Mouse (Mus musculus): ENCODE measurements at regions not wholly inside any gene's neighbourhood (a gene's known extent, or its start where the extent isn't known, plus 50 kb on each side); places are given as distances from the start of the nearest gene placed in this dataset.

DNA sequence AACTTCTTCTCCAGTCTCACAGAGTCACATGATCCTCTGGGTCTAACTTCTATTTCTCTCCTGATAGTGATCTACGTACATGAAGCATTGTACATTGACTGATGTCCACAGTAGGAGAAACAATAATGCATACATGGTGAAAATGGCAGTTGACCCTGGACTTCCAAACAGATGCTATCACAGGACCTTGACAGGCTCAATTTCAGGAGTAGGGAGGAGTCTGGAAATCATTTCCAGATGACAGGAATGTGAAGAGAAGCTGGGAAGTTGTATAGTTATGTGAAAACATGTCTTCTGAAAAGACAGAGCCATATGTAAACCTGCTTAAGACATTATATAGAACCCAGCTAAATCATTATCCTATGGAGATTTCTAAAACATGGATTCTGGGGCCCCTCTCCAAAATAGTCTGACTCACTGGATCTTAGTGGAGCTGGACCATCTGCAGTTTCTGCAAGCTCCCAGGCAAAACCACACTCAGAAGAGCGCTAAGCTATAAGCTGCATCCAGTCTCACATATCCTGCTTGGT is 322.3 kb upstream of the Ldb2 start:
- no peak for DNase-seq (ENCODE audit: low spot score)

DNA sequence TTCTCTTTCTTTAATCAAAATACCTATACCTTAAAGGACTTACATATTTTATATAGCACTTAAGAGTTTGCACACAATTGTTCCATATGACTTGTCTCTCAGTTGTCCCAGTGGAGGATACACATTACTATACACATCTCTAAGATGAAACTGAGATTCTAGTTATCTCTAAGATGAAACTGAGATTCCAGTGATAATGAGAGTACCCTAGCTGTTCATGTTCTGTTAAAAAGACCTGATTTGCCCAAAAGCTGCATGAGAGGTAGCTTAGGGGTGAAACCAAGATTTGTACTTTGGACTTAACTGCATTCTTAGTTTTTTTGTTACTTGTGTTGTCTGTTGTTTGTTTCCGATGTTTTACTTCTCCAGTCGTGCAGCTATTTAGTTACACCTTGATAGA is 320.3 kb upstream of the Ldb2 start:
- no peak for DNase-seq (ENCODE audit: low spot score)

DNA sequence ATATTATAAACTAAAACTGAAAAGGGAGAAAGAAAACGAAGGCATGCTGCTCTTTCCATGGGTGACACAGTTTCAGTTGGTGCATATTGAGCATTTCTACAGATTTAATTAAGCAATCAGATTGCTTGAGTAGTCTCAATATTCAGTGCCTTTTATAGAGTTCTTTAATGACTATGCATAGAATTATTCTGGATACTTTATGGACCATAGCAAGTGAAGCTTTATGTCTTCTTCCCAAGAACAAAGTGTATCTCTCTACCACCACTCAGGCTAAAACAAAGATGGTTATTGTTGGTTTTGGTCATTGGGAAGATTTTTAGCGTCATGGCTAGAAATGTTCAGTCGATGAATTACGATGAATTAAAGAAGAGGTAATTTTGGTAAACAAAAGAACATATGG is 311.8 kb upstream of the Ldb2 start:
- DNase-seq (ENCODE audit: low spot score): no peak

DNA sequence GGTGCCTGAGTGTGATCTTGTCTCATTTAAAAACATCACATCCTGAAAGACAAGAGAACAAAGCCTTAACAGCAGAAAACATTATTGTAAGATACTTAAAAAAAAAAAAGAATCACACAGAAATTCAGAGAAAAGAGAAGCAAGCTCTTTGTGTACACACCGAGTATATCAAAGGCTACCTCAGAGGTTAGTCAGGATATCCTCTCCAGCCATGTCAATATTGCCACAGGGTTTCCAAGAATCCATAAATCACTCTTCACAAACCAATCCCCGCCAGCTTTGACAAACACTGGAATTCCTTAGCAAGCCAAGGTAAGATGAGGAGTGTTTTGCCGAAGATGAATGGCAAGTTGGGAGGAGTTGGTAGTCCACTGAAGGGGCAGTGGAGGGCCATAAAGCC is 311.3 kb upstream of the Ldb2 start:
- DNase-seq (ENCODE audit: low spot score): no peak

DNA sequence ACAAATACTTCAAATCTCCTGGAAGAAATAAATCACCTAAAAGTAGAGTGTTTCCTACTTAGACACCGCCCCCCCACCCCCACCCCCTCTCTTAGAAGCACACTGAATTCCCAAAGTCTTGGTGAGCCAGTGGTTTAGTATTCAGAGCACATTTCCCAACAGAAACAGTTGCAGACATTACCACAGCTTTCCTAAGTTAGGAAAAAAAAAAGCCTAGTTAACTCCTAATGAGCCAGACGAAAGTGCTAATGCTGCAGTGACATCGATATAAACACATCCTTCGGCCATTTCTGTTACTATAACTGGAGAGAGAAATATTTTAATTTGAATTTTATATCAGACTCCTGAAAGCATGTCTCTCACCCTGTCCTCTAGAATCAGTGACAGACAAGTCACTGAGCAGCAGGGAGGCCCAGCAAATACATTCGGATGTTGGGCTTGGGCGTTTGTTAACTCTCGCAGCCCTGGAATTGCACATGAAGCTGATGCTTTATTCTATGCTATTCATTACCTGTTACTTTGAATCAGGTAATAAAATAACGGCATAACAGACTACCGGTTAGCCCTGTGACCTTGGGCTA is 305.8 kb upstream of the Ldb2 start:
- DNase-seq (ENCODE audit: low spot score): no peak

DNA sequence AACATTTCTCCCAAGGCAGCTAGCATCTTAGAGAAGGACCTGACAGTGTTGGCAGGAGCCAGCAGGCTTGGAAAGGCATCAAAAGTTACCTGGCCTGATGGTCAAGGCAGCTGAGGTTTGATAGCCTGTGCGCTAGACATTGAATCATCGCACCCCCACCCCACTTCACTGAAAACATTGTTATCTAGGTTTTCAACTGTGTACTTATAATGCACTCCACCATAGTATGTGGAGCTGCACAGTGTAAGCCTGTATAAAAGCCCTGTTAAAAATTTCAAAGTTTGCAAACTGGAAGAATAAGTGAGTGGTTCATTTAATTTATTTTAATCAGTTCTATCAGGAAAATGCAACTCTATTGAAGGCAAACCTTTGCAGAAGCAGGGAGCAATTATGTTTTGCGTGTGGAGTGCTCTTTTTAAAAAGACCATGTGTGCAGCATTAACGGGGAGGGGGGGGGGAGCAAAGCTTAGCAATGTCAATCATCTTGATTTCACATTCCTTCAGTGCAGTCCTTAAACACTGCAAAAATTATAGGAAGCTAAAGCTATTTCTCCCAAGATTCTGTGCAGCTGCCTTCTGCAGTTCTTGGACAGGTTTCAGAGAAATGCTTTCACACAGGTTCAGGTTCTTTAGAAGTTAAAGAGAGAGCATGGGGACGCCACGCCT is 304.4 kb upstream of the Ldb2 start:
- no peak for DNase-seq (ENCODE audit: low spot score)

DNA sequence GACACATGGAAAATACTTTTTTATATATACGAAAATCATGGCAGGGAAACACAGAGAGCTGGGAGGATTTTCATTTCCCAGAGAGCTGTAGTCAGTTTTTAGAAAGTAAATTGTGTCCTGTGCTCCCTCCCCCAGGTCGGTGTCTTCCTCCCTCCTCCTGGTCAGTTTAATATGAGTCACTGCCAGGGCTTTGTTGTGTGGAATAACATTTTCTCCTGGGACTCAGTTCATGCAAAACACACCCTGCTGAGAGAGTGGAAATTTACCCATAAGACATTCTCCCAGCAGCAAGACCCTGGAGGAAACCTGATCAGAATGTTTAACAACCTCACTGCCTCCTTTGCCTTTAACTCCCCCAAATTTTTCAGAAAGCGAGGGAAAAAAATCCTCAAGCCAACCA is 303.2 kb upstream of the Ldb2 start:
- DNase-seq (ENCODE audit: low spot score): peak; percentile 60

DNA sequence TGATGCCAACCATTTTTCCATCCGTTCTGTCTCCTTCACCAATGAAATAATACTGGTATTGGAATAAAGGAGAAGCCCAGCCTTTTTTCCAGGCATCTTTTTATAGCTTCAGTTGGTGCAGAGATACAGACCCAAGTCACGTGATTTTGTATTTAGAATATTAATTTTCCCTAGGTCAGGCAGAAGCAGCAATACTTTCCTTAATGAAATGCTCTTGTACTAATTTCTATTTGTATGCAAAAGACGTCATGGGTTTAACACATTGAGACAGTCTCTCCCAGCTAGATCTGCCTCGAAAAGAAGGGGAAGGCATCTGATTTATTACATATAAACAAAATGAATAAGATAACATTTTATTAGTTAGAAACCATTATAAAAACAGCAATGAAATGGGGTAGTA is 302.3 kb upstream of the Ldb2 start:
- no peak for DNase-seq (ENCODE audit: low spot score)

DNA sequence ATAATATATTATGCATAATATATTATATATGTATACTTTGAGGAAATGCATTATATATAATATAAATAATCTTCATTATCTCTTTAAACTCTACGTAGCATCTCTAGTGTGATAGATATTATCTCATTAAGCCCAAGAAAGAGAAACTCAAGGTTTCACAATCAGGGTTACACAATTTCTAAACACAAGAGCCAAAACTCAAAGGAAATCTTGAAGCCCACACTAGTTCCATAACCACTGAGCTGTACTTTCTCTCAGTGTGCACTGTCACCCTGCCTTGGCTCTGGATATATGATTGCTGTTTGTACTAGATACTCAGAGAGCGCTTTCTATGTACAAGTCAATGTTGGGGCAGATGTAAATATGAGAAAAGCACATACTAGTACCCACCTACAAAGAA is 299.6 kb upstream of the Ldb2 start:
- no peak for DNase-seq (ENCODE audit: low spot score)

DNA sequence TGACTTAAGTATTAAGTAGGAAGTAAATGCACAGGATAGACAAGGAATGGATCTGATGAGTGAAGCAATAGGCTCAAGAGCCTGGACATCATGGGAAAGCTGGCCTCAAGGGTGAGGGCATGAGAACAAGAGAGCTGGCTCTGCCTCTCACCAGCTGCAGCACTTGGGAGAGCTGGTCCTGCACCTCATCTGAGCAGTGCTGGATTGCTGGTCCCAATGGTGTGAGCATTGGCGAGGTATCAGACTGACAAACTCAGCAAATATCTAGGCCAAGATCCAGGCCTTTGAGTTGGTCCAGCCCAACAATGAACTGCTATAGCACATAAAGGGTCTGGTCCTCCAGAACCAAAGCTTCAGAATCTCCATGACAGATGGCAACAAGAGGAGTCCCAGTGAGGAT is 298.5 kb upstream of the Ldb2 start:
- peak; percentile 55 for DNase-seq (ENCODE audit: low spot score)

DNA sequence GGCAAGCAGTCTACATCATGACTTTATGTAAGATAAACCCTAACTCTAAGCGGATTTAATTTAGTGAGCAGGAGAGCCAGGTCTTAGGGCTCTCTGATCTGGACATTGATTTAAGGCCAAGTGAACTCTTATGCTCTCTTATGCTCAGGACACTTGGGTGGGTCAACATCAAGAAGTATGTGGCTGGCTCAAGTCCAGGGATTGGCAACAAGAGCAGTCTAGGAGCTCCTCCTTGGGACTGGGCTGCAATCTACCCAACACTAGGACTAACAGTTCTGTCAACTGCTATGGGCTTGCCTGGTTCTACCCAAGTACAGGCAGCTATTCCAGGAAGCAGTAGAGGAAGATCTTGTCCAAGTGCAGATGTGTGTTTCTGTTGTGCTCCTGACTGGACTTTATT is 285.3 kb upstream of the Ldb2 start:
- DNase-seq (ENCODE audit: low spot score): no peak

DNA sequence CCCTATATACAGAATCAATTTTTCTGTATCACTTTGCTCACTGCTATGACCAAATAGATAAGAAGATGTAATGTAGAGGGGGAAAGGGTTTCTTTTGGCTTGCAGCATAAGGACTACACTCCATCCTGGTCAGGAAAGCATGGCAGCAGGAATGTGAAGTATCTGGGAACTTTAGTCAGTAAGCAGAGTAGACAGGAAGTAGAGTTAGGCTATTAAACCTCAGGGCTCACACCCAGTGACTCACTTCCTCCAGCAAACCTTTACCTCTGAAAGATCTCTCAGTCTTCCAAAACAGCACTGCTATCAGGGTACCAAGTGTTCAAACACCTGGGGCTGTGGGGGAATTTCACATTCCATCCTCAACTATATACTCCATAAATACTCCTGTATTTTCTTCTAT is 283.1 kb upstream of the Ldb2 start:
- DNase-seq (ENCODE audit: low spot score): no peak

DNA sequence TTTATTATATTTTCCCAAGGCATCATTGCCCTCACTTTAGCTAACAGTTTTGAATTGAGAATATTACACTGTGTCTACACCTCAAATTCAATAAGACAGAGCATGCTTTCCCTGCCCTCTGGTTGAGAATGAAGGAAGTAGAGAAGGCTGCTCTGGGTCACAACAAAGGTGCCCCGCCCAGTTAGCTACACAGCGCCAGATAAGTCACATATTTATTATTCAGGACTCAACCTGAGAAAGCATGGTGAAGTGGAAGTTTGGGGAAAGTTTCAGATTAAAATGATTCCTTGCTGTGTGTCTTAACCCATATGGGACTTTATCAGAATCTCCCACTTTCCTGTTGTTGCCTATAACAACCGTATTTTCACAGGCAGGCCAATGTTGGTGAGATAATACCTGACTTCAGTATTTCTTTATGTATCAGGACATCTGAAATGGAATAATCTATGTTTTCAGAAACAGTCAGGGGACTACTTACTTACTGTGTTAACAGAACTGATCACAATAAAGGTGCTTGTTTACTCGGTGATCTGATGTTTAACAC is 276.9 kb upstream of the Ldb2 start:
- DNase-seq (ENCODE audit: low spot score): no peak

DNA sequence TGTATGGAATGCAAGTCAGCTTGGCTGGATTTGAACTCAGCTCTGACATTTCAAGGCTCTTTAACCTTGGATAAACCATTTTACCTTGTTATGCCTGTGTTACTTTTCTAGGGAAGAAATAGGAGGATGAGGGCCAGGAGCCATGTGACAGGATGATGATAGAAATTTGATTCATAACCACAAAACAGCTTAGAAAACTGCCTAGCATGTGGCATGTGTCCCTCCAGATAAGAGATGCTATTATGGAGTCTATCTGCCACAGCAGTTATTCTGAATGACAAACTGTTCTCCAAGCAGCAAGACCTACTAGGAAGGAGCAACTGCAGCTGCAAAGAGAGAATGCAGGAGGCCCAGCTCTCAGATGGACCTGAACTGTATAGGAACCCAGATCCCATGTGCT is 275.7 kb upstream of the Ldb2 start:
- no peak for DNase-seq (ENCODE audit: low spot score)

DNA sequence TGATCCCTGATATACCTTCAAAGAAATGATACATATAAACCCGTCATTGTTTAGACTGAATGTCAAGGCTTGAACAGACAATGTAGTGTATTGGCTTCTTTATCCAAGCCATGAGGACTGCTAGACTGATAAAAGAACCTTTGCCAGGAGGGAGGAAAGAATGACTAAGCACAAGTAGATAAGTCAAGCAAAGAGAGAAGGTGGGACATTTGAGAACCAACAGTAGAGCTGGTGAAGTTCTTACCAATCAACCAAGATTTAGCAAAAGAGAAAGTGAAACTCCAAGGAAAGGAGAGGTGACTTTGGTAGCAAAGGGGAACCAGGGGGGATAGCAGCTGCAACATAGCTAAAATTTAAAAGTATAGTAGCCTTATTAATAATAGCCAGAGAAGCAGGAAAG is 273.0 kb upstream of the Ldb2 start:
- DNase-seq (ENCODE audit: low spot score): no peak

DNA sequence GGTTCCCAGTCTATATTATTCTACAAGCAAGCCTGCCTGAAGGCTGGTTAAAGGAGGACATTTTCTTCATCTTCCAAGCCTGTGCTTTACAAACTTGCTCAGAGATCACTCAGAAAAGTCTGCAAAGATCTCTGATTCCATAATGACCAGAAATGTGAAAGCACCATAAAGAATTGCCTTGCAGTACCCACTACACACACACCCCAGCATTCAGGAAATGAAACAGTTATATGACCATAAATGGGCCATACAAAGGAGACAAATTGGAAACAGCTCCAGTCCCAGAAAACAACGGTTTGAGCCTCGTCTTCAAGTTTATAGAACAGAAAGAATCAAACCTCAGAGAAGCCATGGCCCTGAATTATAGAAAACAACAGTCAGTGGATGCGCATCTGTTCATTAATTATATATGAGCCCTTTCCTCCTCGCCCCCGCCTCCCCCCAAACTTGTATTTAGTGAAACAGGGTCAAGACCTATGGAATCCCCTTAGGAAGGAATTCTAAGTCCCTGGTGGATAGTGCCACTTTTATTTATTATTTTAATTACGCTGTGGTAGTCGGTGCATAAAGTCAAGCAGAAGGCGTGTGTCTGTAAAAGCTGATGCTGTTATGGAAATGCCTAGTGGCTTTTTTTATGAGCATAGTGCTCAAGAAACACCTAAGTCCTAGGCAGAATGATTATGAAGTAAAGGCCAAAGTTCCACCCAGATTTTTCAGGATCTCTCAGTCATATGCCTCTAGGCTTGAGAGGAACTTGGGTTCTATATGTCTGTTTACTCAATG is 266.6 kb upstream of the Ldb2 start:
- DNase-seq (ENCODE audit: low spot score): no peak

DNA sequence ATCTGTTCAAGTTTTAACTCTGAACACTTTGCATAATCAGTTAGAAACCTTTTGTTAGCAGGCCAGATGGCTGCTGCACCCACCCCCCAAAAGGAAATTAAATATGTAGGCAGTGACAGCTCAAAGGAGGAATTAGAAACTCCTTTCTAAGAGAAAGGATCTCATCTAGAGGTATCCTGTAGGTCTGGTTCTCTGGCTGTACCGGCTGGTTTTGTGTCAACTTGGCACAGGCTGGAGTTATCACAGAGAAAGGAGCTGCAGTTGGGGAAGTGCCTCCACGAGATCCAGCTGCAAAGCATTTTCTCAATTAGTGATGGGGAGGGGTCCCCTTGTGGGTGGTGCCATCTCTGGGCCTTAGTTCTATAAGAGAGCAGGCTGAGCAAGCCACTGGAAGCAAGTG is 263.1 kb upstream of the Ldb2 start:
- no peak for DNase-seq (ENCODE audit: low spot score)

DNA sequence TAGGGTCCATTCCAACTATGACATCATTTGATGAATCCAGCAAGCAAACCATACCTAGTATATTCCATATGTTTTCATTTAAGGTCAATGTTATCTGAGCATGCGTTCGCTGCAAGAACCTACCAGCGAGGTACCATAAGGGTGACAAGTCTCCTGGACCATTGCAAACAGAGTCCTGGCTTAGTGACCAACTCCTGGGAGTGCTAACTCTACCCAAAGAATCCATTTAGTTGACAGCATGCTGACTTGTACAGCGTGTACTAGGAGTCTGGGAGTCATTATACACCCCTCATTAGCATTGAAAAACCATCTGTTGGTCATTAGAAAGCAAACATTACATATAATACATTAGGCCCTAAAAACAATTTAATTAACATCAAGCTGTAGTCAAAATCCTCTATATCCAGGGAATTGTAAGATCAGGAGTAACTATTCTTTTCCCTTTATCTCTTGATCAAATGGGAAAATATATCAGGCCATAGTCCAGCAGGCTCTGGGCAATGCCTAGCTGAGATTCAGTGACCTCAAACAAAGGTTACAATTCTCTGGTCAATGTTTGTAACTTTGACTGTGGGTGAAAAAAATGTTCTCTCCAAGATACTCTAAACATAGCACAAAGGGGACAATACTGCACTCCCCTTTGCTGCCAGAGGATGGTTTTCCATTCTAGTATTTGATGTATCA is 255.9 kb upstream of the Ldb2 start:
- no peak for DNase-seq (ENCODE audit: low spot score)

DNA sequence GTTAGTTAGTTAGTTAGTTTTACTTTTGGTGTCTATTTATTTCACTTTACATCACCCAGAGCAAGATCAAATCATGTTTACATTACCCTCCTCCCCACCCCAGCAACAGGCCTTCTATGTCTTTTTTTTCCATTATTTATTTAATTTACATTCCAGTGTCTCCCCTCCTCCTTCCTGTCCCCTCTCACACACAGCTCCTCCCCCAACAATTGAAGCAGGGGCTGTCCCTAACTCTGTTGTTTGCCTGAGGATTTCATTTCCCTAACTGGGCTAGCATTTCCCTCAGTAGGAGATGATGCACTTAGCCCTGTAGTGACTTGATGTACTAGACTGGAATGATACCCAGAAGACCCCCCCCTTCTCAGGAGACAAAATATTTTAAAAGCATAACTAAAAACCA is 249.9 kb upstream of the Ldb2 start:
- no peak for DNase-seq (ENCODE audit: low spot score)

DNA sequence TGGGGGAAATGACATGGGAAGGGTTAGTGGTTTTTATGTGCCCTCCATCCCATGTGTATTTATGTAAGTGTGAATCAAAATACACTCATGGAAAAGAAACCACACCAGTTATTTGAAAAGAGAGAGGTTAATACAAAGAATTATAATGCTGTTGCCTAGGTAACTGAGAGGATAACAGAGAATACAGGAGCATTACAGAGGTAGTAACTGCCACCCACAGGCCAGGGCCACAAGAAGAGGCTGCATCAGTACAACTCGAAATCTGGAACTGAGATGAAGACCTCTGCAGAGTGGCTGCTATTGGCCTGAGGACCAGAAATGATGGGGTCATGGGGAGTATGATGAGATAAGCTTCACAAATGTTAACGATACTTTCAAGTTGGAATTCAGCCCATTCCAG is 243.4 kb upstream of the Ldb2 start:
- no peak for DNase-seq (ENCODE audit: low spot score)

DNA sequence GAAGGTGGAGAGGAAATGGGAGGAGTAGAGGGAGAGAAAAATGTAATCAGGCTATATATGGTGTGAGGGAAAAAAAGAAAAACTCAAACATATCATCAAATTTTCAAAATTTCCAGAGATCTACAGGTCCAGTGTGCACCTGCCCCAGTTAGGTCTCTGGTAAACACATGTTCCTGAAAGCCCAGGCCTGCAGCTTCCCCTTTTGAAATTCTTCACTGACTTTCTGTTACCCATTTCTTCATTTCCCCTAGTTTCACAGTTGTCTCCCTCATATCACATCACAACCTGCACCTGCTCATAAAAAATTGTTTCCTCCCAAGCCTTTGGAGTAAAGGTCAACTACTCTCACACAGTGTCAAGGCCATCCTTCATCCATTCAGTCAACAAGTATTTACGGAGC is 236.9 kb upstream of the Ldb2 start:
- no peak for DNase-seq (ENCODE audit: low spot score)

DNA sequence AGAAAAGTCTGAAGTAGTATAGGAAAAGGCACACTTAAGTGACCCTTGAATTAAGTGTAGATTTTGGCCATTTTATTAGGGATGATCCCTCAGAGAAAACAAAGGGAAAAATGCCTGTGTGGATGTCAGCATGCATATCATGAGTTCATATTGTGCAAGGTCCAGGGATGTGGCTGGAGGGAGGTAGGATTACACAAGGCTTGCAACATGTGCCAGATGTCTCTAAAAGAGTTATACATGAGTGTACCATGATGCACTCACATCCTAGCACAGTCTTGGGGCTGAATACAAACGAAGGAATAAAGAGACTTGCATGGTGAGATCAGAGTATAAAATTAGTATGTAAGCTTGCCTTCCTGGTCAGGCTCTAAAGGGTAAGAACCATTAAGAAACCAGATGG is 233.7 kb upstream of the Ldb2 start:
- peak; percentile 25 for DNase-seq (ENCODE audit: low spot score)

DNA sequence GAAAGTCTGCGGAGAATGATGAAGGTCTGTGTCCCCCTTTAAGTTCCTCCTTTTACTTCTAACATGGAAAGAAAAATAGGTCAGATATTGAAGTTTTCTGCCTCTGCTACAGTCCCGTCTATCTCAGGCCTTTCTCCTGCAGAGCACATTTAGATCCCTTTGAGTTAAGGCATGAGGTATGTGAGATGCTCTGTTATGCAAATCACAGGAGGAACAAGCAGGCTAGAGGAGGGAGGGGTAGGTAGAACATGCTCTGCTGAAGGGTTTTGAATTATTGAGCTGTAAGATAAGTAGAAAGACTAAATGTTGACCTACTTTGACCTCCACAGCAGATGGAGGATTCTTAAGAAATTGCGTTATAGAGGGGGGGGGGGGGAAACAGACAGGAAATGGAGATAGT is 228.4 kb upstream of the Ldb2 start:
- DNase-seq (ENCODE audit: low spot score): no peak
